Mouse (Mus musculus) Muller cell, postnatal 12 days (primary cell): ENCODE measurements around the gene Stx8.
A peak's percentile ranks its signal among the peaks of the same experiment; 100 is the strongest.

Source experiments
- DNase-seq: peaks from one replicate; pipeline ENCODE4 v3.0.0-alpha.2; 2015; ENCODE audit errors: inconsistent ontology term

The Stx8 gene

DNA sequence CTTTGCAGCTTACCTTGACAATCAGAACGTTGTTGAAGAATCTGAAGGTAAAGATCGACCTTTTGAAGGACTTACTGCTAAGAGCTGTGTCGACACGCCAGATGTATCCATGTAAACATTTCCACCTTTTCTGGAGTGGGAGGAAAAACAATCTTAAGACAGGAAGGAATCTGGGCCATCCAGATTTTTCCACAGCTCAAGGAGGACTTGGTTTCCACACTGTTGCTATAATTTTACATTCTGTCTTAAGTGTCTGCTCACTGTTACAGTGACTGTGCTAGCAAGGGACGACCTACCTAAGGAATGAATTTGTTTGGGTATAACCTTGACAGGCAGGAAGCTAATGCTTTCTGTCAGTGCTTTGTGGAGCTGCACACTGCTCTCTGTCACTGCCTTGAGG, 7.2 kb downstream of the Stx8 start:
- no peak for DNase-seq

DNA sequence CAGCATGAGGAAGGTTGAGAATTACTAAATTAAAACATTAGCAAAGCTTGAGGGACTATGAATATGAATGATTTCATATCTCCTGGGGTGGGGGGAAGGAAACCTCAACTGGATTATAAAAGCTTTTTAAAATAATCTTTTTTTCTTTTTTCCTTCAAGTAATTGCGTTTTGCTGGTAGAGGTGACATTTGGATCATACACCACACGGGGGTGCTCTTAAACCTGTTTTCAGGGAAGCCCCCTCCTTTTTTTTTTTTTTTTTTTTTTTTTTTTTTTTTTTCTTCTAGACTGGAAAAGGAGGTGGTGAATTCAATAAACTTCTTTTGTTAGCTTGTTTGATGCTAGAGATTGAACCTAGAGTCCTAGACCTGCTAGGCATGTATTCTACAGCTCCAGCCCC, 9.3 kb downstream of the Stx8 start:
- peak; percentile 21 for DNase-seq

DNA sequence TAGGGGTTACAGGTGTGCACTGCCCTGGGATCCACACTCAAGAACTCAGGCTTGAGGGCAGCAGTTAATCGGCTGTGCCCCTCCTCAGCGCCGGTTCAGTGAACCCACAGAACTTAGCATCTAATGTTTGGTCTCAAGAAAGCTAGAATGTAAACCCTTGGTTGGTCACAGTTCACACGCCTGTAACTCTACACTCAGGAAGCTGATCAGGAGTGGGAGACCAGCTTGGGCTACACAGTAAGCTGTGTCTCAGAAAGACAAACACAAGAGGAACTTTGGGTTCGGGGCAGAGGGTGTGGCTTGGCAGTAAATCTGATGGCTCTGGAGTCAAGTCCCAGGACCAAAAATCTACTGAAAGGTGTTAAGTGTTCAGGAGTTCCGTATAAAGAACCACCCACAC, 17.6 kb downstream of the Stx8 start:
- DNase-seq, result no peak

DNA sequence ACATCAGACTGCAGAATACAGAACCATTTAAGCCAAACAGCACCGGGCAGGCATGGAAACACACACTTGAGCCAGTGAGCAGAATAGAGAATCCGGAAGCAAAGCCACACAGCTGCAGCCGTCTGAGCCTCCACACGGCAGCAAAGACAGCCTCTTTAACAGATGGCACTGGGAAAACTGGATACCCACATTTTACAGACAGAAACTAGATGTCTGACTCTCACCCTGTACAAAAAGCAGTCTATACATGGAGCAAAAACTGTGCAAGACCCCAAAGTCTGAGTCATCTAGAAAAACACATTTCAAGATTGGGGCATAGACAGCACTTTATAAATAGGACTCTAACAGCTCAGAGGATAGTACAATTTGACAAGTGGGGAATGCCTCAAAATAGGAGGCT, 25.2 kb downstream of the Stx8 start:
- no peak for DNase-seq

DNA sequence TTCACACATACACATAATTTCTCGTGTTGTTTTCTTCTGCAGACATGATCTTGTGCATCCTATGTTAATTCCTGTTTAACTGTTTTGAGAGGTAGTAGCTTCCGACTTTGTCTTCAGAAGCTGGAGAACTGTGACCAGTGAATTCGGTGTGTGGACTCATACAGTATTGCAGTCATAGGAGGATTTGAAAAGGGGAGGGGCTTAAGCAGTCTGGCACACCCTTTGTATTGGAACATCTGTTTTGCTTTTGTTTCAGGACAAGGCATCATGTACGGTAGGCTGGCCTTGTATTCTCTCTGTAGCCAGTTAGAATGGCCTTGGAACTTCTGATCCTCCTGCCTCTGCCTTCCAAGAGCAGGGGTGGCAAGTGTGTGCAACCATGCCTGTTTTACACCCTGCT, 30.0 kb downstream of the Stx8 start:
- no peak for DNase-seq

DNA sequence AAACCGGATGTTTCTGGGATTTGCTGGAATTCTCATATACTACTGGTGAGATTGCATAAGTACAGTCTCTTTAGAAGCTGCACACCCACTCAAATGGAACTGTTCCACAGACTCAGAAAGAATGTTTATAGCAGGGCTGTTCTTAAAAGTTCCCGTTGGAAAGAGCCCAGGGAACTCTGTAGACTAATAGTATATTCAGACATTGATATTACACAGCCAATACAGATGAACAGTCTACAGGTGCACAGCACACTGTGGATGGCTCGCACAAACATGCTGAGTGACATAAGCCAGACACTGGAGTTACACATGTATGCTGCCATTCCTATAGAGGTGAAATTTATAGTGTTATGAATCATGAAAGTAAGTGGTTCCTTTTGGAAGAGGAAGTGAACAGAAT, 32.9 kb downstream of the Stx8 start:
- no peak for DNase-seq

DNA sequence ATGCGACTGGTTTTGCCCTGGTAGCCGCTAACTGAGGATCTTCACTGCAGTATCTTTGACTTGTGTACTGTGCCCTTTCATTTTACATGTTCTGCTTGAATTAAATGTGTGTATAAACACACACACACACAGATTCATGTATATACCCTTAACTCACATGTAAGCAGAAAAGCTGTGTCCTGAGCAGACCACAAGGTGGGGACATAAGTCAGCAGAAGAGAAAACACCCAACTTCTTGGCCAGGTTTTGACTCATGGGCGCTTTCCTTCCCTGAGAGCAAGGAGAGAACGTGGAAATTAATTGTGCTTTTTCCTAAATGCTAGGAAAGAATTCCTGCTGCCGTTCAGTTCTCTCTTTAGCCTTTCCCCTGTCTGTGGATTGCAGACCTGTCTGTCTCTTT, 33.6 kb downstream of the Stx8 start:
- DNase-seq, result no peak

DNA sequence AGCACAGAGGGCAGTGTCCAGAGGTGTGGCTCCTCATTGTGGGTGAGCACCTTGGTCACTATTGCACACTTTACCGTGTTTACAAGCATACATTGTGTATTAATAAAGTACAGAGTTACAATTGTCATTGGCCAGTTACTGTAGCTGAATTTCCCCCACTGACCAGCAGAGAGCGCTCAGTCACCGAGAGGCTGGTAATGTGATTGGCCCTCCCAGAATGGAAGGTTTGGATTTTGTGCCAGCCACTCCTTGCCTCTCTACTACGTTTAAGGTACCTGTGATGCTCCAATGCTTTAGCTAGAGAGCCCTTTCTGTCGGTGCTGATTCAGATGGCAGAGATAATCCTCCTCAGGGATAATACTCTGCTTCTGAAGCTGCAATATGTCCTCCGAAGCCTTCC, 38.2 kb downstream of the Stx8 start:
- DNase-seq, result peak; percentile 23

DNA sequence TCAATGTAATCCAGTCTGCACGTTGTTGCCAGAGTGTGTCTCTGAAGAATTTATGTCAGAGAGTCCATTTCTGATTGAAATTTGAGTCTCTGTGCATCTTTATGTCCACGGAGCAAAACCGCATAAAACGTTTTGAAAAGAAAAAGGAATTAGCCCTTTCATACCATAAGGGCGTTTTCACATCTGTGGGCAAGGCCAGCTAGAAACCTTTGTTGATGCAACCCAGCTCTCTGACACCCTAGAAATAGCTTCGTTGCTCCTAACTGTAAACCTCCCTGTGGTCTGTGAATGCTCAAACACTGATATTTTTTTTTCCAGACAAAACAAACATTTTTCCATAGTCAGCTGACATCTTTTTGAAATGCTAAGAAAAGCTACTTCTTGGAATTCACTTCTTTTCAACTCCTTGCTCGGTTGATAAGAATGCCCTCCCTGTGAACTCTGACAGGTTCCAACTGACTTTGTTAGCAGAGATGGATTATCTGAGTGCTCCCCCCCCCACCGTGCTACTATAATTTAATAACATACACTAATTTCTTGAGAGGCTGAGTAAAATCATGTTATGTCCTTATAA, 40.3 kb downstream of the Stx8 start:
- no peak for DNase-seq

DNA sequence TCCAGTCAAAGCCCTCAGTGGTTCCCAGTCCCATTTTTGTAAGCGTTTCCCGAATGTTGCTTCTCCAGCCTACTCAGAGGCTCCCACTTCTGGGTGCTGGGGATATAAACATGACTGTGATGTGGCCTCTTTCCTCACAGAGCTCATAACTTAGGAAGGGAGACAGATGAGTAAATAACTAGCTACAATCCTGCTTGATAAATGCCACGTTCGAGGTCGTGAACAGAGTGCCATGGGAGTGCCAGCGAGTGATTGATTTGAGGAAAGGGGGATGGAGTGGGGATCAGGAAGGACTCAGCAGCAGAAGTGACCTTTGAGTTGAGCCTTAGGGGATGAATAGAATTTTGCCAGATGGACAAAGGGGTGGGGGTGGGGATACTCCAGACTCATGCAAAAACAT, 41.7 kb downstream of the Stx8 start:
- no peak for DNase-seq

DNA sequence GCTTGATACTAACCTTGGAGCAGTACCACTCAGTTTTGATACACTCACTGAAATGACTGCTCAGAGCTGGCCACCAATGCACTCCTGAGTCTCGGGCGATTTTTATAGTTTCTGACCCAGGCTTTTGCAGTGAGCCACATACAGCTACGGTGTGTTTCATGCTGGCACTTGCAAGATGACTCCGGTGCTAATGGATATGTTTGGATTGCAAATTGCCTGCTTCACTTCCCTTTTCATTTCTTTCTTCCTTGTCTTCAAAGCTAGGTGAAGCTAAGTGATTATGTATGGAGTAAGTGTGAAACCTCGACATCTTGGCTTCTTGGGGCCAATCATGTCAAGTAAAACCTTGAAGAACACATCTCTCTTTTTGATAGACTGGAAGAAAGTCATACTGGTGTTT, 43.4 kb downstream of the Stx8 start:
- no peak for DNase-seq

DNA sequence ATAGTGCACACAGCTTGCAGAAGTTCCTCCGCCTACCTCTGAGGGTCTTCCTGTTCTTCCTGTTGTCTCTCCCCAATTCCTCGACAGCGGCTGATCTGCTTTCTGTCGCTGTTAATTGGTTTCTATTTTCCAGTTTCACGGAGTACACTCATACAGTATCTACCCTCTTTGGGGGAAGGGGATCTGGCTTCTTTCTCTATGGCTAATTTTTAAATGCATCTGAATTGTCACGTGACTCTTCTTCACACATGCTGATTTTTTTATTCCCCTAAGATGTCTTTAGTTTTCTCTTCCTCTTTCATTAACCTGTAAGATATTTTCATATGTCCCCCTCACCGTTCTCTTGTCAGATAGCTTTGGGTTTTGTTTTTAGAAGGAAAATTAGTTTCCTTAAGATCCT, 46.2 kb downstream of the Stx8 start:
- no peak for DNase-seq

DNA sequence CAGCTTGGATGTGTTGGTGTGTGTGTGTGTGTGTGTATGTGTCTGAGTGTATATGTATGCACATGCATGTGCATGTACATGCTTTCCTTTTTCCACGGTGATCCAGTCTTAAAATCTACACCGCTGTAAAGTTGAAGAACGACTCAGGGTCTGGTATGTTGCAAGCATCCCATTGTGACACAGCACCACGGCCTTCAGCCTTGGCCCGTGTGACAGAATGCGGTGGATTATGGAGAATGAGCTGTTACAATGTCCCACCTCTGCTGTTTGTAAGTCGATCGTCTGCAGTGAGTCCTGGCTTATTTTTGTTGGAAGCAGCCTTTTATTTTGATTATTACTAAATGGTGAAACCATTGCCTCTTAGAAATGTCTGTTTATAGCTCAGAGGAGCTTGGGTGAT, 52.2 kb downstream of the Stx8 start:
- DNase-seq, result no peak

DNA sequence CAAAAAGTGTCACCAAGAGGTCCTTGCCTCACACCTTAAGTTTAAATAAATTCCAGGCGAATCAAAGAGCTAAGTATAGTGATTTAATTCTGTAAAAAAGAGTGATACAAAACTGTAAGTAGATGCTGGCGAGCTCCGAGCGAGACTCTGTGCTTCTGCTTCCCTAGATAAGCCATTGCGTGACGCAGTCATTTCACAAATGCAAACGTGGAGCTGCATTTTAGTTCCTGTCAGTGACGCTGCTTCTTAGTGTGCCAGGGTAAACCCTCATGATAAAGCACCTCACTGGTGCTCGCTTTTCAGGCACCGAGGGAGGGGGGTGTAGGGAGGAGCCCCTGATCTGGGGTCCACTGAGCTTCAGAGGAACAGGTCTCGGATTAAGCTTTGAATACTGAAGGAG, 53.2 kb downstream of the Stx8 start:
- DNase-seq, result no peak

DNA sequence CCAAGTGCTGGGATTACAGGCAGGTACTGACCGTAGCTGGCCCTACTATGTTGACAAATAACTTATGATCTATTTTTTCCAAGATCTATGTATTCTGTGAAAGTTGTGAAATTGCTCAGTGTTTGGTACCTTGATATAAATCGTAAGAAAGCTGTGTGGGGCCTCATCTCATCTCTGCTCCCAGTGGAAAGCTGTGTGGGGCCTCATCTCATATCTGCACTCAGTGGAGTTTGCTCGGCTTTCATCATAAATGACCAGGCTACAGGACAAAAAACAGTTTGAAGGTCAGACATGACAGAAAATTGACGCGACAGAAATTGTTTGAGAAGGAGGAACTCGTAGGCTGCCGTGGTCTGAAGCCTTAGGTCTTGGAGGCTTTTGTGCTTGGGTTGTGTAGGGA, 56.0 kb downstream of the Stx8 start:
- no peak for DNase-seq

DNA sequence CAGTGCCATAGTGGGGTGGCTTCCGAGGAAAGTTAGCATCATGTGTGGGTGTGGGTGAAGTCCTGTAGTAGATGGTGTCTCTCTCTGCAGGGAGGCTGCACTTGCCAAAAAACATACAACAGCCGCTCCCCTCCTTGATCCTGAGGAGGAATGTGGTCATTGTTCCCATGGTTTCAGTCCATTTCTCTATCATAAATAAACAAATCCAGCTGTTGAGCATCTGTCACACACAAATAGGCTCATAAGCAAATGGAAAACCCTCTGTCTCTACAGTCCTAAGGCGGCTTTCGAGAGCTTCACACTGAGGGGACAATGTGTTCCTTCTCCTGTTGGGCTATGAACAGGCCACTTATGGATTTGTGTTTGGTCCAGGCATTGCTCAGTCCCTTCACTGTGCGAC, 56.9 kb downstream of the Stx8 start:
- DNase-seq, result no peak

DNA sequence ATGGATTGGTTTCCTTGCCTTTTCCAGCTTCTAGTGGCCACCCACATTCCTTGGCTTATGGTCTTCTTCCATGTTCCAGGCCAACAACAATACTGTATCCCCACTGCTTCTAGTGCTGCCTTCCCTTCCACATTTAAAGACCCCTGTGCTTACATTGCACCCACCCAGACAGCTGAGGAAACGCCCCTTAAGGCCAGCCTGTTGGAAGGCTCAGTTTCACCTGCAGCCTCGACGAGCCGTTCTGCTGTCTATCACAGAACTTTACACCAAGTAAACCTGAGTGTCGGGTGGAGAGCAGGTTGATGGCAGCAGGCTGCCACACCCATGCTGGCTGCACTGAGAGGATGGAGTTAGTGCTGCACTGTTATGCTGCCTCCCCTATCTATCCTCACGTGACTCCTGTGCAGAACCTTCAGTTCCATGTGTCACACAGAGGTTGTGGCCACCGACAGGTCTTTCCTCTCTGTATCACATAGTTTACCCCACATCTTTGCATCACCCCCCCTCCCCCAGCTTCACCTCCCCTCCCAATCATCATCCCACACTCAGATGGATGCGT, 57.9 kb downstream of the Stx8 start:
- DNase-seq, result no peak

DNA sequence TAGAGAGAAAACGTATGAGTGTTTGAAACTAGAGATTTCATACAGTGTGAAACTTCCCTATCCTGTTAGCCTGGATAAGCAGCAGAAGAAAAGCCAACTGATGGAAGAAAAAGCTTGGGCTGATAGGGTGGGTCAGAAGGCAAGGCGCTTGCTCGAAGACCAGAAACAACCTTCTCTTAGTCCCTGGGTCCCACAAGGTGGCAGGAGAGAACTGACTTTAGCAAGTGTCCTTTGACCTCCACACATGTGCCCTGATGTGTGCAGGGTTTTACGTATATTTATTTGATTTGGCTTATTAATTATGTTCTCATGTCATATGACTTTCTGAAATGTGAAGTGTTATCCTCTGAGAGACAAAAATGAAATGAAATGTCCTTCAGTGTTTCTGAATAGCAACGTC, 60.6 kb downstream of the Stx8 start:
- no peak for DNase-seq

DNA sequence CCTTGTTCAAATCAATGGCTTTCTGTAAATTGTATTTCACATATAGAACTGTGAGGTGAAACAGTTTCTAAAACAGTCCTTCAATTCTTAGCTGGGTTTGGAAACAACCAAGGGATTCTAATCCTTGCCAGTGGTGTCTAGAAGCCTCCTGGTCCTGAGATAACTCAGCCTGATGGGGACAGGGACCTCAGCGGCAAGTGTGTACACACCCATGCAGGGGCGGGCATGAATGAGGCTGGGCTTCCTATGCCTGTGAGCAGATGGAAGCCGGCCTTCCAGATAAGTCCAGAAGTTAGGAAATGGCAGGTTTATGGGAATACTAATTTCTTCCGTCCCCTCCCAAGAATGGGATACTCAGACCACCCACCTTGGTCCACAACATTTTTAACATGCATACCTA, 63.1 kb downstream of the Stx8 start:
- DNase-seq, result no peak

DNA sequence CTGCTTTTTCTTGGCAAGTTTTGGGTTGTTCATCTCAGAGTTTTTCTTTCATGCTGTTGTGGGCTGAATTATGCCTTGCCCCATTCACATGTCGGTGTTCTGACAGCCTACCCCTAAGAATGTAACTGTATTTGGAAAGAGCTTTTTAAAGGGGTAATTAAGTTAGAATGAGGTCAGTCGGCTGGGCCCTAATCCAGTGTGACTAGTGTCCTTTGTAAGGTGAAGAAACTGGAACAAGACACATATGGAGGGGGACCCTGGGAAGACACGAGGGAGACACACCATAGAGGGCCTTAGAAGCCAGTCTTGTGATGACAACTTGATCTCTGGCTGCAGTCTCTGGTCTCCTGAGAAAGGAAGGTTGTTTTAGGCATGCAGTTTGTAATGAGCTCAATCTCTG, 63.9 kb downstream of the Stx8 start:
- DNase-seq, result peak; percentile 72

DNA sequence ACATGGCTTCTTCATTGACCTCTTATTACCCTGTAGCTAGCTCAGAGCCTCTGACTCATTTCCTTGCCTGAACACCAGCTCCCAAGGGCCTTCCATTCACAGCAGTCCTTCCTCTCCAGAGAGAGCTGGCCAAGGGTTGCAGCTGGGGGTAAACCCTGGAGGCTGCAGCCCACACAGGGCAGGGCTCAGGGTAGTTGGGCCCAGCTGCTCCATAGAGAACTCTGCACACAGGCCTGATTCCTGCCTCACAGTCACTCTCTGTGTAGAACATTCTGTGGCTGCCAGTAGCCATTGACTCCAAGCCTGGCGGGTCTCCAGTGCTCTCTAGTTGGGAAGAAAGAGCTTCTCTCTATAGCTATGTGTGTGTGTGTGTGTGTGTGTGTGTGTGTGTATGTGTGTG, 64.8 kb downstream of the Stx8 start:
- DNase-seq, result peak; percentile 81

DNA sequence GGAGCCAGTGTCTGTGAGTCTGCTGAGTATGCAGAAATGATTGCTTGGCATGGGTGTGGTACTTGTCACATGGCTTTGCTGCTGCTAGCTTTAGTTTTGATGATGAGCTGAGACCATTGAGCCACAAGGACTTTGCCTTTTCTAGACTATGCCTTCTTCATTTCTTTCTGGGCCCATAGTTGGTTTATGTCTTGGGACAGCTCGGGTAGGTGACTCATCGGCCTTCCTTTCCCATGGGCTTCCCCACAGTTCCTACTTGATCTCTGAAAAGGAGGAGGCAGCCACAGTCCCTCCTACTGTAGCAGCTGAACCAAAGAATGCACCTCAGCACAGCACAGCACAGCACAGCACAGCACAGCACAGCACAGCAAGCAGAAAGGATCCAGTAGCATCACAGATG, 66.5 kb downstream of the Stx8 start:
- DNase-seq, result peak; percentile 27

DNA sequence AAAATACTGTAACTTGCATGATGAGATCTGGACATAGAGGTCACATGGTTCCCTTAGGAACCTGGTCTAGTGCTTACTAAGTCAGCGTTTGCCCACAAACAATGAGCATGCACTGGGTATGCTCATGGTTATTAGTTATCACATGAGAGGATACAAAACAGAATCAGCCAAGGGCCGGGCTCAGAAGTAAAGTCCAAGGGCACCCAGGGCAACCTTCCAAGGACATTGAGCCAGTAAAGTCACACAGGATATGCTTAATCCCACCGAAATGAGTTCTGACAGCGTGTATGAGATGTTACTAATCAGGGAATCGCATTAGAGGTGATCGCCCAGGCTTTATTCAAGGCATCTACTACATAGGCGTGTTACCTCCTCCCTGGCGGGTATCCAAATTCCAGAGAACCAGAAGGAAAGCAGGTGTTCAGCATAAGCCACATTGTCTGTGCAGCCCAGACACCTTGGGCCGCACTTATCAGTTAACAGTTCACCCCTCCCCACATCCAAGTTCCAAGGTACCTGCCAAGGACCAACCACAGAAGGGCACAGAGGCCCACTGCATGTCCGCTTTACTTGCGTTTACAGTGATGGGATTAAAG, 67.4 kb downstream of the Stx8 start:
- DNase-seq, result no peak

DNA sequence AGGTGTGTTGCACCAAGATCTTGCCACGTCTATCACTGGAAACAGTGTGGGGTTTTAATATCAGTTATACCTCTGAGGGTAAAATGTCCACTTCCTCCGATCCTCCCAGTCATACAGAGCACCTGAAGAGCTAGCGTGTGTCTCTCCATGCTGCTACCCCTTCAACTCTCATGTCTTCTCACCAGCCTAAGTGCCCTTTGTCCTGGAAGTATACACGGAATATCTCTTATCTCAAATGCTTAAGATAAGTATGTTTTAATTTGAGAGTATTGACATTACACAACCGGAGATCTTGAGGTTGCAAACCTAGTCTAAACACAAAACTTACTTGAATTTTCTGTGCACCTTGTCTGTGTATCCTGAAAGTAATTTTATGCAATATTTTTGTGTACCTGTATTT, 68.4 kb downstream of the Stx8 start:
- no peak for DNase-seq
